Mouse (Mus musculus) bone marrow macrophage, adult 2 months (primary cell): ENCODE measurements around the gene Cfap43. TPM values are rescaled to one million over a fixed set of nuclear protein-coding genes. Genes with fewer than 3 reads are reported as not detected.

Experiments used
- H3K27ac ChIP-seq: 2 replicates; pipeline ENCODE4 v1.5.1; 2012; ENCODE audit warnings: low read depth, low read length; ENCODE audit not compliant: insufficient read depth
- H3K4me1 ChIP-seq: 2 replicates; pipeline ENCODE4 v1.6.1; 2012; ENCODE audit warnings: low read length; ENCODE audit not compliant: control insufficient read depth, insufficient read depth
- H3K4me3 ChIP-seq: 2 replicates; pipeline ENCODE4 v1.5.1; 2012; ENCODE audit warnings: mild to moderate bottlenecking, low read length, moderate library complexity; ENCODE audit not compliant: insufficient read depth
- CTCF ChIP-seq: IDR thresholded peaks from 2 replicates; pipeline ENCODE4 v1.5.1; 2012; ENCODE audit warnings: low read depth, mild to moderate bottlenecking, low read length, moderate library complexity
- POLR2A ChIP-seq: IDR thresholded peaks from 2 replicates; pipeline ENCODE4 v1.6.1; 2012; ENCODE audit warnings: mild to moderate bottlenecking, low read depth, low read length, borderline replicate concordance
- polyA plus RNA-seq: library from polyadenylated mRNA; stranded (reverse); fragments of >200 nt; gene quantifications from 2 replicates; pipeline ENCODE4 v1.2.4, GENCODE M21; 2012; ENCODE audit not compliant: missing spikeins, insufficient read depth, insufficient read length

Cfap43 gene
- polyA plus RNA-seq = 0.25 TPM in 1 of 2 replicates, not detected in the other

GRCm38 (mm10) chr19:47919126-47919965 lies at the start of gene Cfap43, which contains the start of gene Itprip:
TSS of gene Cfap43 (minus strand) at chr19:47919287.
TSS of gene Itprip (minus strand) at chr19:47919299.
- Histone ChIP-seq H3K27ac (peak within 1 kb of the TSS; percentile 77), H3K4me3 (peak within 1 kb of the TSS; percentile 80), H3K4me1 (peaks cover 22% of the 10 kb centered on the region)
- TF ChIP-seq POLR2A (no peak), CTCF (peak; percentile 43; the same call in 1 of the 2 replicates)

- Histone ChIP-seq H3K4me3 (no peak overlapping the region), H3K27ac (no peak overlapping the region), H3K4me1 (no peaks in the 10 kb centered on the region)
- TF ChIP-seq CTCF = no peak
- no peak for TF ChIP-seq POLR2A
Measured at GRCm38 (mm10) chr19:47958181-47958580, 39.1 kb upstream of the Cfap43 start.

- no peak overlapping the region for H3K4me3 ChIP-seq
- no peak overlapping the region for H3K27ac ChIP-seq
- TF ChIP-seq POLR2A = no peak
- TF ChIP-seq CTCF = no peak
- no peaks in the 10 kb centered on the region for H3K4me1 ChIP-seq
Measured at GRCm38 (mm10) chr19:47953169-47953568, 34.1 kb upstream of the Cfap43 start.

GRCm38 (mm10) chr19:47950946-47951345 lies 31.9 kb upstream of the Cfap43 start:
- Histone ChIP-seq H3K4me3 (no peak overlapping the region), H3K27ac (no peak overlapping the region), H3K4me1 (no peaks in the 10 kb centered on the region)
- no peak for TF ChIP-seq POLR2A
- TF ChIP-seq CTCF = no peak

GRCm38 (mm10) chr19:47946821-47947465 lies 27.9 kb upstream of the Cfap43 start:
- Histone ChIP-seq H3K4me1 (no peaks in the 10 kb centered on the region), H3K4me3 (no peak overlapping the region), H3K27ac (no peak overlapping the region)
- TF ChIP-seq CTCF (no peak), POLR2A (no peak)

GRCm38 (mm10) chr19:47939361-47939760 lies 20.3 kb upstream of the Cfap43 start:
- Histone ChIP-seq H3K27ac (no peak overlapping the region), H3K4me1 (peaks cover 7% of the 10 kb centered on the region), H3K4me3 (no peak overlapping the region)
- TF ChIP-seq POLR2A (no peak), CTCF (no peak)

GRCm38 (mm10) chr19:47937443-47938406 lies 18.6 kb upstream of the Cfap43 start, which contains the start of gene Cfap58:
TSS of gene Cfap58 (plus strand) at chr19:47937675.
- TF ChIP-seq POLR2A (no peak), CTCF (no peak)
- Histone ChIP-seq H3K4me1 (peaks cover 7% of the 10 kb centered on the region), H3K27ac (peak within 1 kb of the TSS; percentile 51), H3K4me3 (peak within 1 kb of the TSS; percentile 53)

- TF ChIP-seq CTCF (no peak), POLR2A (no peak)
- Histone ChIP-seq H3K27ac (peak overlapping the region; percentile 51), H3K4me3 (peak overlapping the region; percentile 53)
Measured at GRCm38 (mm10) chr19:47936938-47937337, 17.9 kb upstream of the Cfap43 start.

GRCm38 (mm10) chr19:47936490-47936889 lies 17.4 kb upstream of the Cfap43 start:
- TF ChIP-seq POLR2A (no peak), CTCF (no peak)
- peak overlapping the region; percentile 40 for H3K4me3 ChIP-seq
- peak overlapping the region; percentile 51 for H3K27ac ChIP-seq
- peaks cover 7% of the 10 kb centered on the region for H3K4me1 ChIP-seq

More at GRCm38 (mm10) chr19:47936938-47937337, 17.9 kb upstream of the Cfap43 start:
- peaks cover 7% of the 10 kb centered on the region for H3K4me1 ChIP-seq
